ENCODE assay signal across 11 mouse cellular contexts in genomic region chr11:101188166-101188805, GRCm38 (mm10). TPM values are rescaled to one million over a fixed set of nuclear protein-coding genes. Genes with fewer than 3 reads are reported as not detected.
A peak's percentile ranks its signal among the peaks of the same experiment; 100 is the strongest.
DNase-seq lines count a peak whose midpoint lies in the region; ATAC-seq lines count a peak whose summit lies in the region.
"Had no signal": no experiment of that assay in that cellular context is flagged by ENCODE, and none has a peak within 500 bp of the region (broad histone marks: within the 10 kb centered on the region; RNA-seq: fewer than 3 reads in every experiment).

No protein-coding gene starts in this region.

- H3K9me3 ChIP-seq in heart, embryonic 15.5 days (replicated peaks): no peaks in the 10 kb centered on the region
- no peaks in the 10 kb centered on the region for H3K9me3 ChIP-seq in lung, embryonic 16.5 days (ENCODE audit: control insufficient read depth, low read length)
- H3K9me3 ChIP-seq in stomach, embryonic 15.5 days: no peaks in the 10 kb centered on the region
- H3K9me3 ChIP-seq: embryonic facial prominence, embryonic 13.5 days had no signal

- peak overlapping the region; percentile 80; the same call in 1 of the 2 replicates for H3K27ac ChIP-seq in heart, embryonic 15.5 days
- H3K27ac ChIP-seq in lung, embryonic 16.5 days (ENCODE audit: low read length): peak overlapping the region; percentile 90
- peak overlapping the region; percentile 93 for H3K27ac ChIP-seq in stomach, embryonic 15.5 days
- H3K27ac ChIP-seq: embryonic facial prominence, embryonic 13.5 days had no signal

- no peak overlapping the region for H3K4me2 ChIP-seq in heart, embryonic 15.5 days
- H3K4me2 ChIP-seq in lung, embryonic 16.5 days (ENCODE audit: low read depth, low read length): no peak overlapping the region
- no peak overlapping the region for H3K4me2 ChIP-seq in stomach, embryonic 15.5 days
- H3K4me2 ChIP-seq: embryonic facial prominence, embryonic 13.5 days had no signal

- 0 out of 2 replicates have a peak, but pooled peaks cover 4% of the 10 kb centered on the region for H3K36me3 ChIP-seq in heart, embryonic 15.5 days
- no peaks in the 10 kb centered on the region for H3K36me3 ChIP-seq in lung, embryonic 16.5 days (ENCODE audit: control insufficient read depth, insufficient read depth, low read length)
- H3K36me3 ChIP-seq in stomach, embryonic 15.5 days: 0 out of 2 replicates have a peak, but pooled peaks cover 3% of the 10 kb centered on the region

- 0 out of 2 replicates have a peak, but pooled peaks cover 3% of the 10 kb centered on the region for H3K27me3 ChIP-seq in heart, embryonic 15.5 days
- no peaks in the 10 kb centered on the region for H3K27me3 ChIP-seq in lung, embryonic 16.5 days (ENCODE audit: control insufficient read depth, insufficient read depth, low read depth, low read length)
- no peaks in the 10 kb centered on the region for H3K27me3 ChIP-seq in stomach, embryonic 15.5 days (replicated peaks)
- H3K27me3 ChIP-seq: embryonic facial prominence, embryonic 13.5 days had no signal

- no peak for ATAC-seq in heart, embryonic 15.5 days (replicated peaks; ENCODE audit: insufficient number of reproducible peaks, insufficient read depth, low FRiP score, low read depth)
- ATAC-seq in lung, embryonic 16.5 days (ENCODE audit: low read depth): no peak
- ATAC-seq in stomach, embryonic 15.5 days (ENCODE audit: insufficient read depth, low FRiP score, low read depth): no peak

- no peak overlapping the region for H3K4me3 ChIP-seq in heart, embryonic 15.5 days
- H3K4me3 ChIP-seq in lung, embryonic 16.5 days (ENCODE audit: low read length): no peak overlapping the region
- H3K4me3 ChIP-seq in stomach, embryonic 15.5 days (replicated peaks): no peak overlapping the region
- H3K4me3 ChIP-seq: embryonic facial prominence, embryonic 13.5 days had no signal

- intact Hi-C loops in heart, postnatal 14 days (cut with DNase I): no loop called here

- no peak for DNase-seq in heart, postnatal 14 days
- no peak for DNase-seq in lung, adult 18-20 months
- peak; percentile 89 to 91 for DNase-seq in cerebellum, postnatal 10 days
- no peak for DNase-seq in right cerebral cortex, postnatal 36 days (ENCODE audit: low spot score in 2 of 2)
- DNase-seq in thymus, postnatal 4 days: no peak
- DNase-seq: kidney, adult 18-20 months; right cerebral cortex, postnatal 4 days had no signal

- 76% methylated on average over 11 of the region's 11 CpGs for WGBS in heart, embryonic 15.5 days
- WGBS in lung, embryonic 16.5 days: 77% methylated on average over 11 of the region's 11 CpGs
- 78% methylated on average over 11 of the region's 11 CpGs for WGBS in stomach, embryonic 15.5 days

- H3K4me1 ChIP-seq in heart, embryonic 15.5 days (replicated peaks): peaks cover 37% of the 10 kb centered on the region
- peaks cover 22% of the 10 kb centered on the region for H3K4me1 ChIP-seq in lung, embryonic 16.5 days (replicated peaks; ENCODE audit: control insufficient read depth, insufficient read depth, low read length)
- H3K4me1 ChIP-seq in stomach, embryonic 15.5 days: peaks cover 29% of the 10 kb centered on the region

- no peak overlapping the region for H3K9ac ChIP-seq in heart, embryonic 15.5 days
- H3K9ac ChIP-seq in lung, embryonic 16.5 days (ENCODE audit: low read length): no peak overlapping the region
- no peak overlapping the region for H3K9ac ChIP-seq in stomach, embryonic 15.5 days
- H3K9ac ChIP-seq: embryonic facial prominence, embryonic 13.5 days had no signal

RNA-seq across cellular contexts. Expression of gene Ccr10, which starts 13.0 kb away (rescaled TPM):
- polyA plus RNA-seq in heart, embryonic 15.5 days (2015; fragmentation: Nextera tagmentation; extraction: Ambion mirVana): 0.28 and 0.38 TPM in 2 replicates
- total RNA-seq in heart, postnatal 14 days (2021): not detected
- polyA plus RNA-seq in lung, embryonic 16.5 days (2015; fragmentation: Nextera tagmentation; extraction: Ambion mirVana): 0.23 and 0.35 TPM in 2 replicates
- polyA plus RNA-seq in stomach, embryonic 15.5 days (2015; fragmentation: Nextera tagmentation; extraction: Ambion mirVana): 0.19 and 0.34 TPM in 2 replicates

RNA-seq across cellular contexts. Expression of gene Plekhh3, which starts 17.1 kb away (rescaled TPM):
- polyA plus RNA-seq in heart, embryonic 15.5 days (2015; fragmentation: Nextera tagmentation; extraction: Ambion mirVana): 10.5 and 13.6 TPM in 2 replicates
- 10 to 100 TPM; 26.6 to 26.9 TPM for total RNA-seq in heart, postnatal 14 days (2021)
- polyA plus RNA-seq in lung, embryonic 16.5 days (2015; fragmentation: Nextera tagmentation; extraction: Ambion mirVana): 17.0 and 17.1 TPM in 2 replicates
- 19.7 and 23.5 TPM in 2 replicates for polyA plus RNA-seq in stomach, embryonic 15.5 days (2015; fragmentation: Nextera tagmentation; extraction: Ambion mirVana)

RNA-seq across cellular contexts. Expression of gene Cntnap1, which starts 18.0 kb away (rescaled TPM):
- polyA plus RNA-seq in heart, embryonic 15.5 days (2015; fragmentation: Nextera tagmentation; extraction: Ambion mirVana): 0.50 and 0.85 TPM in 2 replicates
- 1 to 10 TPM; 1.4 to 2.1 TPM for total RNA-seq in heart, postnatal 14 days (2021)
- polyA plus RNA-seq in lung, embryonic 16.5 days (2015; fragmentation: Nextera tagmentation; extraction: Ambion mirVana): 1.1 and 1.2 TPM in 2 replicates
- 2.0 and 2.6 TPM in 2 replicates for polyA plus RNA-seq in stomach, embryonic 15.5 days (2015; fragmentation: Nextera tagmentation; extraction: Ambion mirVana)

RNA-seq across cellular contexts. Expression of gene Tubg2, which starts 32.6 kb away (rescaled TPM):
- 2.7 and 3.4 TPM in 2 replicates for polyA plus RNA-seq in heart, embryonic 15.5 days (2015; fragmentation: Nextera tagmentation; extraction: Ambion mirVana)
- total RNA-seq in heart, postnatal 14 days (2021): 1 to 10 TPM; 2.2 to 2.9 TPM
- 3.1 TPM in 2 replicates for polyA plus RNA-seq in lung, embryonic 16.5 days (2015; fragmentation: Nextera tagmentation; extraction: Ambion mirVana)
- polyA plus RNA-seq in stomach, embryonic 15.5 days (2015; fragmentation: Nextera tagmentation; extraction: Ambion mirVana): 3.4 and 3.8 TPM in 2 replicates

RNA-seq across cellular contexts. Expression of gene Ezh1, which starts 38.0 kb away (rescaled TPM):
- polyA plus RNA-seq in heart, embryonic 15.5 days (2015; fragmentation: Nextera tagmentation; extraction: Ambion mirVana): 13.3 and 15.0 TPM in 2 replicates
- total RNA-seq in heart, postnatal 14 days (2021): 10 to 100 TPM; 24.0 to 27.5 TPM
- polyA plus RNA-seq in lung, embryonic 16.5 days (2015; fragmentation: Nextera tagmentation; extraction: Ambion mirVana): 19.4 and 20.8 TPM in 2 replicates
- polyA plus RNA-seq in stomach, embryonic 15.5 days (2015; fragmentation: Nextera tagmentation; extraction: Ambion mirVana): 14.9 and 16.7 TPM in 2 replicates

Comparison
In these comparisons a context has a peak if more than half of its experiments do, and no peak if none do; other contexts are left out.
1. DNase-seq: peak in cerebellum, postnatal 10 days (2 of 2); none in heart, postnatal 14 days (0 of 2), lung, adult 18-20 months (0 of 2), right cerebral cortex, postnatal 36 days (0 of 2) and thymus, postnatal 4 days (single experiment).
2. Peak in every context shown above with its lines, with median percentiles within 50 percentile points of each other: H3K27ac ChIP-seq.